Mouse (Mus musculus) megakaryocyte, embryonic 14.5 days (primary cell): ENCODE data around the gene Fosb.

Experiments
- FLI1 ChIP-seq: IDR thresholded peaks from 2 replicates; pipeline ENCODE4 v1.6.1; 2012; ENCODE audit warnings: low read length, inconsistent platforms, mixed read lengths
- GATA1 ChIP-seq: IDR thresholded peaks from 3 replicates; pipeline ENCODE4 v1.6.1; 2012; ENCODE audit warnings: mixed read lengths, low read length, inconsistent platforms, borderline replicate concordance

GRCm38 (mm10) chr7:19304501-19305412 lies 5.1 kb downstream of the Fosb start:
- no peak for TF ChIP-seq GATA1
- no peak for TF ChIP-seq FLI1
